Mouse (Mus musculus) embryonic facial prominence, embryonic 15.5 days (tissue): ENCODE data around the gene Klhl21. TPM values are rescaled to one million over a fixed set of nuclear protein-coding genes. Genes with fewer than 3 reads are reported as not detected.
"Not testable (repeated sequence)": the region's sequence is repeated elsewhere in the genome, so short reads cannot be mapped to it uniquely, and the experiment has no call there.

Source experiments
- ATAC-seq: fragments of 200-750 bp; cut with Nextera tagmentation; 2 replicates; pipeline ENCODE4 v1.8.0; 2017; ENCODE audit warnings: low read depth, moderate TSS enrichment; ENCODE audit not compliant: insufficient number of reproducible peaks, low FRiP score, low TSS enrichment
- H3K27ac ChIP-seq: fragments of 300-500 bp; sonication (generic); replicated peaks from 2 replicates; pipeline ENCODE4 v1.5.1; 2015; ENCODE audit warnings: mild to moderate bottlenecking, inconsistent platforms
- H3K27me3 ChIP-seq: fragments of 300-500 bp; sonication (generic); 2 replicates; pipeline ENCODE4 v1.6.1; 2015; ENCODE audit warnings: inconsistent platforms
- H3K36me3 ChIP-seq: fragments of 300-500 bp; sonication (generic); 2 replicates; pipeline ENCODE4 v1.6.1; 2015; ENCODE audit warnings: mild to moderate bottlenecking, inconsistent platforms
- H3K4me1 ChIP-seq: fragments of 300-500 bp; sonication (generic); 2 replicates; pipeline ENCODE4 v1.6.1; 2015; ENCODE audit warnings: inconsistent platforms
- H3K4me2 ChIP-seq: fragments of 300-500 bp; sonication (generic); replicated peaks from 2 replicates; pipeline ENCODE4 v1.6.1; 2015; ENCODE audit warnings: mild to moderate bottlenecking, inconsistent platforms
- H3K4me3 ChIP-seq: fragments of 300-500 bp; sonication (generic); replicated peaks from 2 replicates; pipeline ENCODE4 v1.5.1; 2015; ENCODE audit warnings: mild to moderate bottlenecking, inconsistent platforms
- H3K9ac ChIP-seq: fragments of 300-500 bp; sonication (generic); 2 replicates; pipeline ENCODE4 v1.6.1; 2015; ENCODE audit warnings: inconsistent platforms
- H3K9me3 ChIP-seq: fragments of 300-500 bp; sonication (generic); replicated peaks from 2 replicates; pipeline ENCODE4 v1.6.1; 2016; ENCODE audit warnings: inconsistent platforms
- WGBS: fragments of 180-500 bp; shearing (Covaris S2); methylation state at CpG from one replicate; pipeline ENCODE4 v1.1.7; 2015; 5-methylcytosine and 5-hydroxymethylcytosine counted together
- polyA plus RNA-seq: library from polyadenylated mRNA; unstranded; fragments of >200 nt; fragmentation: Nextera tagmentation; extraction: Ambion mirVana; gene quantifications from 2 replicates; pipeline ENCODE4 v1.2.1, GENCODE M21; 2015

Klhl21 gene
- polyA plus RNA-seq, 1 experiment from 2014 or later, result 18.8 TPM

- 89% methylated on average over 11 of the region's 11 CpGs for WGBS
- Histone ChIP-seq H3K9ac (0 out of 2 replicates have a peak overlapping the region, but pooled peaks have one; percentile 4), H3K27ac (no peak overlapping the region), H3K9me3 (no peaks in the 10 kb centered on the region), H3K36me3 (peaks cover 53% of the 10 kb centered on the region), H3K4me1 (peaks cover 50% of the 10 kb centered on the region), H3K4me3 (no peak overlapping the region), H3K27me3 (no peaks in the 10 kb centered on the region), H3K4me2 (no peak overlapping the region)
- ATAC-seq, result no peak
These were observed 15.9 kb downstream of the Klhl21 start for GRCm38 (mm10) chr4:152024525-152024924.

DNA sequence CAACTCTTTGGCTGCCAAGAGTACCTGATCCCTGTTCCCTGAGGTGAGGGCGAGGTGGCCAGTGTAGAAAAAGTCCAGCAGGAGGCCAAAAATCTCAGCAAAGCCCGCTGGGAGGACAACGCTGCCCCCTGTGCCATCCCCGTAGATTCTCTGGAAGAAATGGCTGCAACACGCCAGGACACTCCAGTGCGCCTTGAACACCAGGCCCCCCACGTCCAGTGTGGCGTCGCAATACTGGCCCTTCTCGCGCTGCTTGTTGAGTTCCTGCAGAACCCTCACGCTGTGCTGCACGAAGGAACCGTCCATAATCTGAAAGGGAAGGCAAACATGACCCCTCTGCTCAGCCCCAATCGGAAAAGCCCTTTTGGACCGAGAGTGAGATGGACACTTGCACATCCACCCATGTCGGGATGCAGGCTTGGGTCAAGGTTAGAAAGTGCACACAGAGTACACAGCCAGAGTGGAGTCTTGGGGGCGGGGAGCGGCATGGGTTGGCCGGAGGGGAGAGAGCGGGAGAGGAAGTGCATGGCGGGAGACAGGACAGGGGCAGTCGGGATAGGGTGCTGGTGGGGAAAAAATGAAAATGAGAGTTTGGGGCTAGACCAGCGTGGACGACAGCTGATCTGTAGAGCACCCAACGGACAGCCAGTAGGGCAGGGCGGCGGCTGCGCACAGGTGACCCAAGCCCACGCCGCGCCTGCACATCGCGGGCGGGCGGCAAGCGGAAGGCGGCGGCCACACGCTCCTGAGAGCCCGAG lies 18.3 kb downstream of the Klhl21 start:
- peak overlapping the region; percentile 74 for H3K9ac ChIP-seq
- peaks cover 61% of the 10 kb centered on the region for H3K4me1 ChIP-seq
- ATAC-seq, result peak; percentile 32
- H3K4me2 ChIP-seq, result peak overlapping the region; percentile 92
- H3K9me3 ChIP-seq, result no peaks in the 10 kb centered on the region
- WGBS, result 2% methylated on average over 33 of the region's 41 CpGs
- no peaks in the 10 kb centered on the region for H3K27me3 ChIP-seq
- H3K27ac ChIP-seq, result 0 out of 2 replicates have a peak overlapping the region, but pooled peaks have one; percentile 68
- peaks cover 29% of the 10 kb centered on the region for H3K36me3 ChIP-seq
- H3K4me3 ChIP-seq, result peak overlapping the region; percentile 86

DNA sequence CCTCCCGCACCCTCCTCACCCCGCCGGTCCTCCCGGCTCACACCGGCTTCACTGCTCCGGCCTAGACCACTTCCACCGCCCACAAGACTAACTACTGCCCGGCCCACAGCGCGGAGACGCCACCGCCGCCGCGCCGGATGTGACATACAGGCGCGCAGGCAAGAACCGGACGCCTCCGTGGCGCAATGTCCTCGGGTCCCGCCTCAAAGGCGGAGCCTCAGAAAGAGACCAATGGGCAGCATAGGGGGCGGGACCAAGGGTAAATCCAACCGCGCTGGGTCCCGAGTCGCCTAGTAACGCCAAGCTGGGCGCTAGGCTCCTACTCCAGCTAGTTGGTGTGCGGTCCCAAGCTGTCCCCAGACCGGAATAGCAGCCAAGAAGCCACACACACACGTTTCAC lies 18.9 kb downstream of the Klhl21 start, which contains the start of gene Zbtb48:
Gene Zbtb48 (minus strand): TSS at position 148 of the 400 bp plus-strand sequence.
- Histone ChIP-seq H3K9ac (peak within 1 kb of the TSS; percentile 74), H3K9me3 (no peaks in the 10 kb centered on the region), H3K4me2 (peak within 1 kb of the TSS; percentile 92), H3K27me3 (no peaks in the 10 kb centered on the region), H3K4me3 (peak within 1 kb of the TSS; percentile 86), H3K27ac (0 out of 2 replicates have a peak within 1 kb of the TSS, but pooled peaks have one; percentile 68), H3K36me3 (peaks cover 23% of the 10 kb centered on the region), H3K4me1 (peaks cover 61% of the 10 kb centered on the region)
- peak; percentile 94 for ATAC-seq
- under 1% methylated on average over 35 of the region's 35 CpGs for WGBS

GRCm38 (mm10) chr4:152028456-152028855 lies 19.9 kb downstream of the Klhl21 start:
- no peak for ATAC-seq
- H3K4me1 ChIP-seq, result peaks cover 57% of the 10 kb centered on the region
- WGBS, result 71% methylated on average over 15 of the region's 15 CpGs
- no peak overlapping the region for H3K27ac ChIP-seq
- no peaks in the 10 kb centered on the region for H3K27me3 ChIP-seq
- H3K9me3 ChIP-seq, result no peaks in the 10 kb centered on the region
- peaks cover 14% of the 10 kb centered on the region for H3K36me3 ChIP-seq
- H3K4me2 ChIP-seq, result peak overlapping the region; percentile 92
- H3K9ac ChIP-seq, result 0 out of 2 replicates have a peak overlapping the region, but pooled peaks have one; percentile 48
- peak overlapping the region; percentile 86; the same call in 1 of the 2 replicates for H3K4me3 ChIP-seq

GRCm38 (mm10) chr4:152029087-152029486 lies 20.5 kb downstream of the Klhl21 start:
- Histone ChIP-seq H3K4me2 (no peak overlapping the region), H3K27me3 (no peaks in the 10 kb centered on the region; the same call in 1 of the 2 replicates), H3K9me3 (no peaks in the 10 kb centered on the region), H3K27ac (no peak overlapping the region), H3K4me3 (no peak overlapping the region), H3K4me1 (peaks cover 55% of the 10 kb centered on the region), H3K9ac (no peak overlapping the region), H3K36me3 (peaks cover 8% of the 10 kb centered on the region; the same call in 1 of the 2 replicates)
- 30% methylated on average over 5 of the region's 5 CpGs for WGBS
- no peak for ATAC-seq

GRCm38 (mm10) chr4:152029997-152030396 lies 21.4 kb downstream of the Klhl21 start:
- no peaks in the 10 kb centered on the region; the same call in 1 of the 2 replicates for H3K27me3 ChIP-seq
- no peaks in the 10 kb centered on the region for H3K36me3 ChIP-seq
- H3K4me2 ChIP-seq, result peak overlapping the region; percentile 11
- H3K4me3 ChIP-seq, result no peak overlapping the region
- no peaks in the 10 kb centered on the region for H3K9me3 ChIP-seq
- peaks cover 47% of the 10 kb centered on the region for H3K4me1 ChIP-seq
- ATAC-seq, result no peak
- 58% methylated on average over 4 of the region's 4 CpGs for WGBS
- H3K9ac ChIP-seq, result no peak overlapping the region
- peak overlapping the region; percentile 2 for H3K27ac ChIP-seq

- no peak overlapping the region for H3K4me2 ChIP-seq
- no peaks in the 10 kb centered on the region for H3K36me3 ChIP-seq
- H3K9me3 ChIP-seq, result no peaks in the 10 kb centered on the region
- H3K27ac ChIP-seq, result no peak overlapping the region
- ATAC-seq, result no peak
- WGBS, result 83% methylated on average over 13 of the region's 13 CpGs
- peaks cover 24% of the 10 kb centered on the region for H3K4me1 ChIP-seq
- H3K27me3 ChIP-seq, result no peaks in the 10 kb centered on the region; the same call in 1 of the 2 replicates
- no peak overlapping the region for H3K9ac ChIP-seq
- H3K4me3 ChIP-seq, result no peak overlapping the region
These were observed 24.3 kb downstream of the Klhl21 start for GRCm38 (mm10) chr4:152032922-152033321.

DNA sequence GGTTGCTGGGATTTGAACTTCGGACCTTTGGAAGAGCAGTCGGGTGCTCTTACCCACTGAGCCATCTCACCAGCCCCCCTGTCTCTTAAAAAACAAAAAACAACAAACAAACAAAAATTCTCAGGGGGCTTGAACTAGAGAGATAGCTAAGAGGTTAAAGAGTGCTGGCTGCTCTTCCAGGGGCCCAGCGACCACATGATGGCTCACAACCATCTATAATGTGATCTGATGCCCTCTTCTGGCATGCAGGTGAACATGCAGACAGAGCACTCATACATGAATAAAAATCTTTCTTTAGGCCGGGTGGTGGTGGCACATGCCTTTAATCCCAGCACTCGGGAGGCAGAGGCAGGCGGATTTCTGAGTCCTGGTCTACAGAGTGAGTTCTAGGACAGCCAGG lies 27.9 kb downstream of the Klhl21 start:
- not testable (repeated sequence) for H3K27ac ChIP-seq, H3K9ac ChIP-seq, H3K9me3 ChIP-seq, H3K4me2 ChIP-seq, ATAC-seq, H3K27me3 ChIP-seq, H3K36me3 ChIP-seq, H3K4me3 ChIP-seq
- WGBS, result 91% methylated on average over 6 of the region's 6 CpGs
- H3K4me1 ChIP-seq, result peaks cover 16% of the 10 kb centered on the region

DNA sequence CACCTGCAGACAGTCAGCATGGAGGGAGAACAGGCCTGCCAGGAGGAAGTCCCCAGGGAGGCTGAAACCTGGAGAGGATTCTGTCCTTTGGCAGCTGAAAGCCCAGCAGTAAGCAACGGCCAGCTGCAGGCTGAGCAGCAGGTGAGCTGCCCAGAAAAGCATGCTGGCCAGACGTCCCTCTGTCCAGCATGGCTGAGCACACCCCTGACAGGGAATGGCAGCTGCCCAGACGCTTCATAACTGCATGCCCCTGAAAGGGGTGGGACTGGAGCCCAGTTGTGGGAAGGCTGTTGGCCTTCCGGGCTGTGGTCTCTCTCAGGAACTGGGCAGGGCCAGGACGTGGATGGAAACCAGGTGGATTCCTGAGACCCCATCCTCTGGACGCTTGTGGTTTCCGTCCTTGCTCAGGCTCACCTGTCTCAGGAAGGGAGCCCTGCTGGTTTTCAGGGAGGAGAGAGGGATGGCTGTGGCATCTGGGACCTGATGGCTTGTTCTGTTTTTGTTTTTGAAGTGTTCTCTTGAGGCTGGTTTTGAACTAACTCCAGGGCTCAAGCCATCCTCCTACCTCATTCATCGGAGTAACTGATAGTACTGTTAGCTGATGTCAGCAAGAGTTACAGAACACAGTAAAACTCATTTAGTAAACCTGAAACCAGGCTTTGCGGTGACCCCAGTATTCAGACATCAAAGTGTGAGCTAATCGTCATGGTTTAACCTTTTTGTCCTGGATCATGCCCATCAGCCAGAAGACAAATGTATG lies 29.8 kb downstream of the Klhl21 start, which contains the start of gene Tas1r1:
Gene Tas1r1 (minus strand): TSS at position 344 of the 760 bp plus-strand sequence.
- peak; percentile 52; the same call in 1 of the 2 replicates for ATAC-seq
- H3K9ac ChIP-seq, result peak within 1 kb of the TSS; percentile 93
- H3K9me3 ChIP-seq, result no peaks in the 10 kb centered on the region
- no peaks in the 10 kb centered on the region; the same call in 1 of the 2 replicates for H3K27me3 ChIP-seq
- 34% methylated on average over 10 of the region's 10 CpGs for WGBS
- H3K27ac ChIP-seq, result peak within 1 kb of the TSS; percentile 41; the same call in 1 of the 2 replicates
- H3K4me2 ChIP-seq, result peak within 1 kb of the TSS; percentile 78
- peaks cover 26% of the 10 kb centered on the region for H3K36me3 ChIP-seq
- H3K4me3 ChIP-seq, result peak within 1 kb of the TSS; percentile 99
- peaks cover 16% of the 10 kb centered on the region for H3K4me1 ChIP-seq

GRCm38 (mm10) chr4:152038985-152039830 lies 30.6 kb downstream of the Klhl21 start, which contains the start of gene Nol9:
Gene Nol9, plus strand, starts transcription at chr4:152039321.
- no peaks in the 10 kb centered on the region for H3K9me3 ChIP-seq
- H3K4me1 ChIP-seq, result peaks cover 16% of the 10 kb centered on the region
- H3K4me2 ChIP-seq, result peak within 1 kb of the TSS; percentile 78
- peak within 1 kb of the TSS; percentile 93 for H3K9ac ChIP-seq
- peaks cover 34% of the 10 kb centered on the region for H3K36me3 ChIP-seq
- H3K27ac ChIP-seq, result 0 out of 2 replicates have a peak within 1 kb of the TSS, but pooled peaks have one; percentile 41
- peak within 1 kb of the TSS; percentile 99 for H3K4me3 ChIP-seq
- WGBS, result under 1% methylated on average over 86 of the region's 86 CpGs
- peak; percentile 77 for ATAC-seq
- no peaks in the 10 kb centered on the region for H3K27me3 ChIP-seq
